Mouse (Mus musculus): Measurements from ENCODE around the gene Arid5a. TPM values are rescaled to one million over a fixed set of nuclear protein-coding genes. Genes with fewer than 3 reads are reported as not detected.

Arid5a gene
- polyA plus RNA-seq, 1 experiment from 2014 or later: 3.8 TPM

GRCm38 (mm10) chr1:36356955-36357695 lies 49.6 kb downstream of the Arid5a start:
- Histone ChIP-seq H3K27ac (no peak overlapping the region), H3K27me3 (no peaks in the 10 kb centered on the region), H3K9me3 (replicated peaks) (no peaks in the 10 kb centered on the region), H3K4me3 (no peak overlapping the region), H3K9ac (no peak overlapping the region), H3K36me3 (peaks cover 63% of the 10 kb centered on the region), H3K4me2 (replicated peaks) (no peak overlapping the region), H3K4me1 (no peaks in the 10 kb centered on the region)
- 96% methylated on average over 5 of the region's 5 CpGs for WGBS
- no peak for ATAC-seq (ENCODE audit: low FRiP score)

GRCm38 (mm10) chr1:36367698-36368097 lies 60.2 kb downstream of the Arid5a start:
- H3K36me3 ChIP-seq: peaks cover 22% of the 10 kb centered on the region
- H3K4me2 ChIP-seq (replicated peaks): peak overlapping the region; percentile 69
- peak overlapping the region; percentile 83 for H3K4me3 ChIP-seq
- no peak overlapping the region for H3K27ac ChIP-seq
- H3K27me3 ChIP-seq: no peaks in the 10 kb centered on the region
- ATAC-seq (ENCODE audit: low FRiP score): no peak
- 56% methylated on average over 12 of the region's 12 CpGs for WGBS
- H3K9me3 ChIP-seq (replicated peaks): no peaks in the 10 kb centered on the region
- H3K9ac ChIP-seq: peak overlapping the region; percentile 95
- H3K4me1 ChIP-seq: peaks cover 10% of the 10 kb centered on the region

GRCm38 (mm10) chr1:36368112-36368968 lies 60.8 kb downstream of the Arid5a start:
- ATAC-seq (ENCODE audit: low FRiP score): peak; percentile 82
- Histone ChIP-seq H3K9me3 (replicated peaks) (no peaks in the 10 kb centered on the region), H3K4me1 (peaks cover 10% of the 10 kb centered on the region), H3K4me2 (replicated peaks) (peak overlapping the region; percentile 69), H3K4me3 (peak overlapping the region; percentile 83), H3K27me3 (no peaks in the 10 kb centered on the region), H3K27ac (peak overlapping the region; percentile 64), H3K36me3 (peaks cover 20% of the 10 kb centered on the region), H3K9ac (peak overlapping the region; percentile 95)
- WGBS: 6% methylated on average over 54 of the region's 55 CpGs

GRCm38 (mm10) chr1:36368969-36369645 lies 61.6 kb downstream of the Arid5a start, which contains the start of gene Kansl3:
Gene Kansl3 (minus strand): TSS chr1:36369181.
- H3K27me3 ChIP-seq: no peaks in the 10 kb centered on the region
- H3K9ac ChIP-seq: peak within 1 kb of the TSS; percentile 95
- H3K36me3 ChIP-seq: peaks cover 12% of the 10 kb centered on the region
- H3K9me3 ChIP-seq (replicated peaks): no peaks in the 10 kb centered on the region
- 3% methylated on average over 61 of the region's 61 CpGs for WGBS
- peak within 1 kb of the TSS; percentile 64 for H3K27ac ChIP-seq
- peak; percentile 81 for ATAC-seq (ENCODE audit: low FRiP score)
- H3K4me3 ChIP-seq: peak within 1 kb of the TSS; percentile 83
- H3K4me1 ChIP-seq: peaks cover 10% of the 10 kb centered on the region
- peak within 1 kb of the TSS; percentile 69 for H3K4me2 ChIP-seq (replicated peaks)

- WGBS: 87% methylated on average over 6 of the region's 6 CpGs
- ATAC-seq (ENCODE audit: low FRiP score): no peak
- H3K27ac ChIP-seq: no peak overlapping the region
Measured at GRCm38 (mm10) chr1:36370918-36371317, 63.4 kb downstream of the Arid5a start.

GRCm38 (mm10) chr1:36371934-36372845 lies 64.7 kb downstream of the Arid5a start, which contains the start of gene Fer1l5:
Gene Fer1l5 (plus strand): TSS chr1:36372291.
- Histone ChIP-seq H3K27ac (no peak within 1 kb of the TSS), H3K9ac (no peak within 1 kb of the TSS), H3K27me3 (no peaks in the 10 kb centered on the region), H3K4me1 (peaks cover 10% of the 10 kb centered on the region), H3K36me3 (no peaks in the 10 kb centered on the region), H3K9me3 (replicated peaks) (no peaks in the 10 kb centered on the region), H3K4me2 (replicated peaks) (no peak within 1 kb of the TSS), H3K4me3 (no peak within 1 kb of the TSS)
- no peak for ATAC-seq (ENCODE audit: low FRiP score)
- WGBS: 83% methylated on average over 10 of the region's 10 CpGs

More at GRCm38 (mm10) chr1:36370918-36371317, 63.4 kb downstream of the Arid5a start:
- Histone ChIP-seq H3K9ac (no peak overlapping the region), H3K4me2 (replicated peaks) (no peak overlapping the region), H3K4me3 (no peak overlapping the region), H3K4me1 (peaks cover 10% of the 10 kb centered on the region), H3K27me3 (no peaks in the 10 kb centered on the region), H3K9me3 (replicated peaks) (no peaks in the 10 kb centered on the region), H3K36me3 (0 out of 2 replicates have a peak, but pooled peaks cover 2% of the 10 kb centered on the region)

Small RNA genes lying within 50 kb of the gene (microRNA-seq; reads per million reads assigned to microRNA genes)
- gene Mir6898: 0.81 reads per million

Other genes starting within 250 kb of the Arid5a start
- 20.5 and 22.0 TPM in 2 replicates for gene Hs6st1, start 239.3 kb upstream of the Arid5a start, polyA plus RNA-seq (2016; fragmentation: Nextera tagmentation; extraction: Ambion mirVana)
- gene Uggt1, start 63.0 kb upstream of the Arid5a start, polyA plus RNA-seq (2016; fragmentation: Nextera tagmentation; extraction: Ambion mirVana): 60.2 and 61.0 TPM in 2 replicates
- 0.52 and 0.77 TPM in 2 replicates for gene Neurl3, start 33.1 kb upstream of the Arid5a start, polyA plus RNA-seq (2016; fragmentation: Nextera tagmentation; extraction: Ambion mirVana)
- gene Kansl3, start 61.4 kb downstream of the Arid5a start, polyA plus RNA-seq (2016; fragmentation: Nextera tagmentation; extraction: Ambion mirVana): 44.5 and 45.4 TPM in 2 replicates
- 2.3 and 2.6 TPM in 2 replicates for gene Fer1l5, start 64.6 kb downstream of the Arid5a start, polyA plus RNA-seq (2016; fragmentation: Nextera tagmentation; extraction: Ambion mirVana)
- 74.3 and 76.7 TPM in 2 replicates for gene Lman2l, start 137.5 kb downstream of the Arid5a start, polyA plus RNA-seq (2016; fragmentation: Nextera tagmentation; extraction: Ambion mirVana)
- gene Cnnm4, start 163.9 kb downstream of the Arid5a start, polyA plus RNA-seq (2016; fragmentation: Nextera tagmentation; extraction: Ambion mirVana): 11.3 and 11.5 TPM in 2 replicates
- gene Cnnm3, start 204.1 kb downstream of the Arid5a start, polyA plus RNA-seq (2016; fragmentation: Nextera tagmentation; extraction: Ambion mirVana): 4.5 and 4.6 TPM in 2 replicates
- gene Ankrd23, start 229.2 kb downstream of the Arid5a start, polyA plus RNA-seq (2016; fragmentation: Nextera tagmentation; extraction: Ambion mirVana): 14.6 and 18.8 TPM in 2 replicates
- gene Gm42417, start 231.7 kb downstream of the Arid5a start, polyA plus RNA-seq (2016; fragmentation: Nextera tagmentation; extraction: Ambion mirVana): not detected in 2 replicates
- gene Ankrd39, start 239.7 kb downstream of the Arid5a start, polyA plus RNA-seq (2016; fragmentation: Nextera tagmentation; extraction: Ambion mirVana): 17.8 and 18.8 TPM in 2 replicates